10 mouse cellular contexts compared by ENCODE assay signal in the genomic region with DNA sequence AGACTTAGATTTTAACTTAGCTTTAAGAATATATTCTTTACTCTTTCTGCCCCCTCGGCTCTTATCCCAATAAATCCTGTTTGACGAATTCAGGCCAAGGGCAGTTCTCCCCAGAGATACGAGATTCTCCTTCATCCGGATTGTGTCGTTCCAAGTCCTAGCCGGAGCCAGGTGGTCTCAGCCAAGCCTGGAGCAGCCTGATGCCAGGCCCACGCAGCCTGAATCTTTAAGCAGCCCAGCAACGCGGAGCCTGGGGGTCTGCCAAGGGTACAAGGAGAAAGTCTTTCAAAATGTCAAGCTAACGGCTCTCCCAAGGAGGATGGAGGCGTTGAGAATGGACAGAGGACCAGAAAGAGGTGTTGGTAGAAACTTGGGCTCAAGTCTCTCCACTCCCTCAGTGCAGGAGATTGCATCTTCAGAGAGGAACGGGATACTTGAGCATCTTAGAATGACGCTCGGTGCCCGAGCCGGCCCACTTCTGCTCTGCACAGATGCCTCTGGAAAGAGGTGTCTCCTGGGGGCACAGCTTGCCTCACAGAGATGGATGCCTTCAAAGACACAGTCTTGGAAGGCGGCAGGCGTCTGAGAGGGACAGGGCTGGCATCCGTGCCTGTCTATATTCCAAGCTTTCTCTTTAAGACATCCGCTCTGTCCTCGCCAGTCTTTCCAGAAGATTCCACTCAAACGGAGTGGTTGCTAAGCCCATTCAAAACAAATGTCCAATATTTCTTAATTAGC.
DNase-seq lines count a peak whose midpoint lies in the region; ATAC-seq and TF ChIP-seq lines count a peak whose summit lies in the region.
"Had no signal": no experiment of that assay in that cellular context is flagged by ENCODE, and none has a peak within 500 bp of the region (broad histone marks: within the 10 kb centered on the region; RNA-seq: fewer than 3 reads in every experiment).

No protein-coding gene starts in this region.

- TF ChIP-seq CTCF in stomach, postnatal 0 days (IDR thresholded peaks at IDR 0.05; ENCODE audit: low read depth), result no peak

- peak overlapping the region; percentile 20 for H3K4me2 ChIP-seq in stomach, postnatal 0 days (replicated peaks; ENCODE audit: low read depth)

- ATAC-seq in frontal cortex, adult (ENCODE audit: low TSS enrichment), result peak; percentile 57; the same call in 1 of the 2 replicates
- ATAC-seq in stomach, postnatal 0 days (ENCODE audit: low FRiP score, low TSS enrichment), result no peak

- no peaks in the 10 kb centered on the region for H3K9me3 ChIP-seq in stomach, postnatal 0 days (ENCODE audit: control insufficient read depth, low read length)

- no peak overlapping the region for H3K9ac ChIP-seq in stomach, postnatal 0 days (ENCODE audit: low read length)

- no peaks in the 10 kb centered on the region for H3K36me3 ChIP-seq in stomach, postnatal 0 days (ENCODE audit: control insufficient read depth, insufficient read depth, low read length)

- DNase-seq in frontal cortex, adult 2 months (ENCODE audit: extremely low spot score in 1 of 2, low spot score in 1 of 2), result no peak
- DNase-seq in kidney, postnatal 10 days, result peak; percentile 40
- no peak for DNase-seq in kidney, adult 9 months
- DNase-seq in right cerebral cortex, postnatal 4 days, result peak; percentile 50
- DNase-seq in right cerebral cortex, adult 2 months (ENCODE audit: low spot score in 2 of 2), result no peak
- no peak for DNase-seq in stomach, postnatal 0 days (ENCODE audit: low spot score)
- no peak for DNase-seq in spleen, adult 12 weeks (ENCODE audit: low spot score)
- DNase-seq: thymus, postnatal 4 days had no signal

- no peak for TF ChIP-seq EP300 in stomach, postnatal 0 days (optimal IDR thresholded peaks at IDR 0.05)

- H3K27me3 ChIP-seq in stomach, postnatal 0 days (ENCODE audit: control insufficient read depth, insufficient read depth, low read length), result no peaks in the 10 kb centered on the region

- no peaks in the 10 kb centered on the region for H3K4me1 ChIP-seq in stomach, postnatal 0 days (replicated peaks; ENCODE audit: control insufficient read depth, insufficient read depth)

- 0 out of 2 replicates have a peak overlapping the region, but pooled peaks have one; percentile 35 for H3K27ac ChIP-seq in stomach, postnatal 0 days (replicated peaks)
- H3K27ac ChIP-seq: left cerebral cortex, adult 2 months had no signal

- H3K4me3 ChIP-seq in stomach, postnatal 0 days (ENCODE audit: low read depth, low read length), result no peak overlapping the region
- H3K4me3 ChIP-seq: left cerebral cortex, adult 2 months had no signal

- 48% methylated on average over 22 of the region's 22 CpGs for WGBS in stomach, postnatal 0 days

Comparison
In these comparisons a context has a peak if more than half of its experiments do, and no peak if none do; other contexts are left out.
1. DNase-seq: peak in kidney, postnatal 10 days (single experiment) and right cerebral cortex, postnatal 4 days (single experiment); none in frontal cortex, adult 2 months (0 of 2), kidney, adult 9 months (single experiment), right cerebral cortex, adult 2 months (0 of 2), stomach, postnatal 0 days (single experiment) and spleen, adult 12 weeks (single experiment).